Mouse (Mus musculus): ENCODE measurements at regions not wholly inside any gene's neighbourhood (a gene's known extent, or its start where the extent isn't known, plus 50 kb on each side); places are given as distances from the start of the nearest gene placed in this dataset.

DNA sequence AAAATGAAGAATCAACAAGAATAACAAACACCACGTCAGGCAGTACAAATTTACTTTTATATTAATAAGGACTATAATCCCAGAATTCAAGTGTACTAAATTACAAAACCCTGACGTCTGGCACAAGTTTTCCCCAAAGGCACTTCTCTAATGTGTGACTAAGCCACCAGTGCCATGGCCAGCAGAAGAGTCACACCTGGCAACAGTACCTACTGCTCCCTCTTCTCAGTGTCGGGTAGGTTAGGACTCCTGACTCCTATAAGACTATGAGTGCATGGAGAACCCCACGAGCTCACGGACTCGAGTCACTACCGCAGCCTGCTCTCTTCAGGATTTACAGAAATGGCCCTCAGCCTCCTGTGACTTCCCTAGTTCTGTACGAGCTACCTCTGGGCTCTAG is 307.7 kb upstream of the Smim15 start:
- WGBS: 78% methylated on average over 8 of the region's 8 CpGs

DNA sequence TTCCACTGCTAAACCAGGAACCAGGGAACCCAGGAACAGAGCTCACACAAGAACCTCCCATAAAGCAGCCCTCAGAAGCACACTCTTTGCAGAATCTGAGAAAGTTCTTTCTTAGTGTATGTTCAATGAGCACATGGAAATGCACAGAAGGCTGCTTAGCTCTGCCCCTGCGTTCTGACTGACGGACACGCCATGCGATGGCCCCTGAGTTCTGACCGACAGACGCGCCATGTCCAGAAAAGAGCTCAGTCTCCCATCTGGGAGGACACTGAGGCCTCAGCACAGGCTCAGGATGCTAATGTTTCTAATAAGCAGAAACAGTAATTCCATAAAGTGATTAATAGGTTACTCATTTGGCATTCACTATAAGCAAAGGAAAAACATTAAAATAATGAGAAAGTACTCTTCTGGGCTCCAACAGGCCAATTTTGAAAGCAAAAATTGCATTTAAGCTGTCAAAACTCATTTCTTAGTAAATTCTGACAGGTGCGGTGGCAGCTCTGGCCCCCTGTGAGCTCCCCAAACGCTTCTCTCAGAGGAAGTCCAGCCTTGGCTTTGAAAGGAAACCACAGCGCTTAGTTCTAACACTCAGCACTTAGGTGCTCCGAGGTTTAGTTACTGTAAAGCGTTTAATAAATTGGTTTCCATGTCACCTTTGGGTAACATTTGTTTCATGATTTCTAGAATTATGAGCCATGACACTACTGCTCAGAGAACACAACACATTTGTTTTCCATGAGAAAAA is 309.9 kb upstream of the Smim15 start:
- no peak overlapping the region for H3K4me3 ChIP-seq (ENCODE audit: low read depth, low read length)
- 89% methylated on average over 12 of the region's 12 CpGs for WGBS

More for the DNA sequence above, 307.7 kb upstream of the Smim15 start:
- Histone ChIP-seq H3K36me3 (ENCODE audit: control insufficient read depth, insufficient read depth, low read length) (peaks cover 16% of the 10 kb centered on the region), H3K9ac (replicated peaks; ENCODE audit: low read depth, low read length) (no peak overlapping the region), H3K4me3 (ENCODE audit: low read depth, low read length) (no peak overlapping the region), H3K9me3 (ENCODE audit: control insufficient read depth, low read depth, low read length) (no peaks in the 10 kb centered on the region), H3K27me3 (ENCODE audit: control insufficient read depth, insufficient read depth, low read length) (no peaks in the 10 kb centered on the region), H3K27ac (ENCODE audit: low read length) (no peak overlapping the region), H3K4me2 (replicated peaks; ENCODE audit: low read depth, low read length) (no peak overlapping the region), H3K4me1 (ENCODE audit: control insufficient read depth, insufficient read depth, low read length) (no peaks in the 10 kb centered on the region)
- no peak for ATAC-seq (ENCODE audit: insufficient number of reproducible peaks, insufficient read depth, low FRiP score, low read depth)

DNA sequence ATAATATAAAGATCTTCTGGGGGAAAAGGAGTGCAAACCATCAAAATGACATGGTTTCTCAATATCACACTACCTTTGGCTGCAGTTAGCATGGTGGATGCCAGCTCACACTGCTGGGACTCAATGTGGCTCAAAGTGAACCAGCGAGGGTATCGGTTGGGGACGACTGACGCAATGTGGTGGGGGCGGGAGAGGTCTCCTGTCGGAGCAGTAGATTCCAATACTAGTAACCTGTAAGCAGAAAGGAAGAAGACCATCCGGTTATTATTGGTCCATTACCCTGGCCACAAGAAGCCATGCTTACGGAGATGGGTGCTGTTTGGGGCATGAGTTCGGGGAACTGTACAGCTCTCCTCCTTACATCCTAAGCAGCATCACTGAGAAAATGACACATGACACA is 313.3 kb upstream of the Smim15 start:
- WGBS: 97% methylated on average over 9 of the region's 9 CpGs
- Histone ChIP-seq H3K4me2 (replicated peaks; ENCODE audit: low read depth, low read length) (no peak overlapping the region), H3K9me3 (ENCODE audit: control insufficient read depth, low read depth, low read length) (no peaks in the 10 kb centered on the region), H3K4me3 (ENCODE audit: low read depth, low read length) (no peak overlapping the region), H3K27ac (ENCODE audit: low read length) (no peak overlapping the region), H3K27me3 (ENCODE audit: control insufficient read depth, insufficient read depth, low read length) (no peaks in the 10 kb centered on the region), H3K4me1 (ENCODE audit: control insufficient read depth, insufficient read depth, low read length) (no peaks in the 10 kb centered on the region), H3K9ac (replicated peaks; ENCODE audit: low read depth, low read length) (no peak overlapping the region), H3K36me3 (ENCODE audit: control insufficient read depth, insufficient read depth, low read length) (peaks cover 44% of the 10 kb centered on the region)
- ATAC-seq (ENCODE audit: insufficient number of reproducible peaks, insufficient read depth, low FRiP score, low read depth): no peak

More for the DNA sequence above, 309.9 kb upstream of the Smim15 start:
- no peaks in the 10 kb centered on the region for H3K9me3 ChIP-seq (ENCODE audit: control insufficient read depth, low read depth, low read length)
- H3K27me3 ChIP-seq (ENCODE audit: control insufficient read depth, insufficient read depth, low read length): no peaks in the 10 kb centered on the region
- no peaks in the 10 kb centered on the region for H3K4me1 ChIP-seq (ENCODE audit: control insufficient read depth, insufficient read depth, low read length)
- H3K27ac ChIP-seq (ENCODE audit: low read length): no peak overlapping the region
- no peak for ATAC-seq (ENCODE audit: insufficient number of reproducible peaks, insufficient read depth, low FRiP score, low read depth)
- peaks cover 25% of the 10 kb centered on the region for H3K36me3 ChIP-seq (ENCODE audit: control insufficient read depth, insufficient read depth, low read length)
- no peak overlapping the region for H3K9ac ChIP-seq (replicated peaks; ENCODE audit: low read depth, low read length)
- H3K4me2 ChIP-seq (replicated peaks; ENCODE audit: low read depth, low read length): no peak overlapping the region

- no peak overlapping the region for H3K27ac ChIP-seq (ENCODE audit: low read length)
- no peak overlapping the region for H3K9ac ChIP-seq (replicated peaks; ENCODE audit: low read depth, low read length)
- H3K4me3 ChIP-seq (ENCODE audit: low read depth, low read length): no peak overlapping the region
- no peak overlapping the region for H3K4me2 ChIP-seq (replicated peaks; ENCODE audit: low read depth, low read length)
- peaks cover 40% of the 10 kb centered on the region for H3K36me3 ChIP-seq (ENCODE audit: control insufficient read depth, insufficient read depth, low read length)
- H3K4me1 ChIP-seq (ENCODE audit: control insufficient read depth, insufficient read depth, low read length): no peaks in the 10 kb centered on the region
- H3K9me3 ChIP-seq (ENCODE audit: control insufficient read depth, low read depth, low read length): no peaks in the 10 kb centered on the region
- no peaks in the 10 kb centered on the region for H3K27me3 ChIP-seq (ENCODE audit: control insufficient read depth, insufficient read depth, low read length)
- no peak for ATAC-seq (ENCODE audit: insufficient number of reproducible peaks, insufficient read depth, low FRiP score, low read depth)
- 93% methylated on average over 20 of the region's 20 CpGs for WGBS
Measured at GRCm38 (mm10) chr13:107726491-107726890, 317.8 kb upstream of the Smim15 start.

GRCm38 (mm10) chr13:107721901-107722300 is 322.3 kb upstream of the Smim15 start:
- WGBS: 86% methylated on average over 11 of the region's 11 CpGs
- H3K36me3 ChIP-seq (ENCODE audit: control insufficient read depth, insufficient read depth, low read length): peaks cover 8% of the 10 kb centered on the region
- H3K4me1 ChIP-seq (ENCODE audit: control insufficient read depth, insufficient read depth, low read length): no peaks in the 10 kb centered on the region
- H3K9ac ChIP-seq (replicated peaks; ENCODE audit: low read depth, low read length): no peak overlapping the region
- no peak for ATAC-seq (ENCODE audit: insufficient number of reproducible peaks, insufficient read depth, low FRiP score, low read depth)
- no peak overlapping the region for H3K27ac ChIP-seq (ENCODE audit: low read length)
- H3K9me3 ChIP-seq (ENCODE audit: control insufficient read depth, low read depth, low read length): no peaks in the 10 kb centered on the region
- H3K4me3 ChIP-seq (ENCODE audit: low read depth, low read length): no peak overlapping the region
- no peak overlapping the region for H3K4me2 ChIP-seq (replicated peaks; ENCODE audit: low read depth, low read length)
- no peaks in the 10 kb centered on the region for H3K27me3 ChIP-seq (ENCODE audit: control insufficient read depth, insufficient read depth, low read length)

GRCm38 (mm10) chr13:107720874-107721574 is 323.2 kb upstream of the Smim15 start:
- no peak overlapping the region for H3K27ac ChIP-seq (ENCODE audit: low read length)
- 63% methylated on average over 8 of the region's 8 CpGs for WGBS
- no peaks in the 10 kb centered on the region for H3K4me1 ChIP-seq (ENCODE audit: control insufficient read depth, insufficient read depth, low read length)
- no peaks in the 10 kb centered on the region for H3K27me3 ChIP-seq (ENCODE audit: control insufficient read depth, insufficient read depth, low read length)
- no peak for ATAC-seq (ENCODE audit: insufficient number of reproducible peaks, insufficient read depth, low FRiP score, low read depth)
- H3K9ac ChIP-seq (replicated peaks; ENCODE audit: low read depth, low read length): no peak overlapping the region
- no peaks in the 10 kb centered on the region; the same call in none of the 2 replicates for H3K36me3 ChIP-seq (ENCODE audit: control insufficient read depth, insufficient read depth, low read length)
- H3K4me2 ChIP-seq (replicated peaks; ENCODE audit: low read depth, low read length): no peak overlapping the region
- no peak overlapping the region for H3K4me3 ChIP-seq (ENCODE audit: low read depth, low read length)
- H3K9me3 ChIP-seq (ENCODE audit: control insufficient read depth, low read depth, low read length): no peaks in the 10 kb centered on the region

DNA sequence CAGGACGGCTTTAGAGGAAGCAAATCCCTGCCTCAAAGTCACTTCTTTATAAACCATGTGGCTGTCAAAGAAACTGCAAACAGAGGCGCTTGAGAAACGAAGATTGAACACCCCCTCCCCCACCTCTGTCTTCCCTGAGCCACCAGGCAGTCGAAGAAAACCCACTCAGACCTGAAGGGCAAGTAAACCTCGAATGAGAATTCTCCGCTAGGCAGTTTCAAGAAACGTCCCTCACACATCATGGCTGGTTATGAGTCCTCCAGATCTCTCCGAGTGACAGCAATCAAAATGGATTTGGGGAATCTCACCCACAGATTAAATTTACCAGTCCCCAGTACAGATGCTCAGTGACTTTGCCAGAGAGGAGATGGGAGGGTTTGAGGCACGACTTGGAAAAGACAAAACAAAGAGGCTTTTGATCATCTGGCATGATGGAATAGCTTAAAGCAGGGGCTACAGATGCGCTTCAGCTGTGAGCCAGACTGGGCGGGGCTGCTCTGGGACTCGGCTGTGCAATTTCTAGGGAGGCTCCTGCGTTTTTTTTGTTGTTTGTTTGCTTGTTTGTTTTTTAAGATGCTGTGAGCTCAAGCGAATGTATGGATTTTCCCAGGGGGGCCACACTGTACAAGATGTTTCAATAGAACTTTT is 325.1 kb upstream of the Smim15 start:
- H3K27me3 ChIP-seq (ENCODE audit: control insufficient read depth, insufficient read depth, low read length): no peaks in the 10 kb centered on the region
- ATAC-seq (ENCODE audit: insufficient number of reproducible peaks, insufficient read depth, low FRiP score, low read depth): no peak
- H3K9me3 ChIP-seq (ENCODE audit: control insufficient read depth, low read depth, low read length): no peaks in the 10 kb centered on the region
- no peak overlapping the region for H3K4me2 ChIP-seq (replicated peaks; ENCODE audit: low read depth, low read length)
- 43% methylated on average over 14 of the region's 14 CpGs for WGBS
- no peaks in the 10 kb centered on the region for H3K36me3 ChIP-seq (ENCODE audit: control insufficient read depth, insufficient read depth, low read length)
- no peaks in the 10 kb centered on the region for H3K4me1 ChIP-seq (ENCODE audit: control insufficient read depth, insufficient read depth, low read length)
- H3K9ac ChIP-seq (replicated peaks; ENCODE audit: low read depth, low read length): no peak overlapping the region
- no peak overlapping the region for H3K27ac ChIP-seq (ENCODE audit: low read length)
- no peak overlapping the region for H3K4me3 ChIP-seq (ENCODE audit: low read depth, low read length)

DNA sequence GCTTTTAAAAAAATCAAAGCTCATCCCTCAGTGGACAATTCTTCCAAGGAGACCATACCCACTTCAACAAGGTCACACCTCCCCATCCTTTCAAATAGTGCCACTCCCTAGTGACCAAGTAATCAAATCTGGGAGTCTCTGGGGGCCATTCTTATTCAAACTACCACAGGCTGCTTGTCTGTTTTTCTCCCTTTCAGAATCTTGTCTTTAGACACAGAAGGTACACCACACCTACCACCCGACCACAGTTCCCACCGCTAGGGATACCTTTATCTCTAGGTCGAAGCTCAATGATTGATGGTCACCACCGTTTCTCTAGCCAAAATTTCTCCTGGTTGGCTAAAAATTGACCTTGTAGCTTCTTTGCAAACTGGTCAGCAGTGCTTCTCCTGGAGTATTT is 328.6 kb upstream of the Smim15 start:
- no peak for ATAC-seq (ENCODE audit: insufficient number of reproducible peaks, insufficient read depth, low FRiP score, low read depth)
- 71% methylated on average over 4 of the region's 4 CpGs for WGBS
- no peak overlapping the region for H3K9ac ChIP-seq (replicated peaks; ENCODE audit: low read depth, low read length)
- H3K4me1 ChIP-seq (ENCODE audit: control insufficient read depth, insufficient read depth, low read length): no peaks in the 10 kb centered on the region
- H3K9me3 ChIP-seq (ENCODE audit: control insufficient read depth, low read depth, low read length): no peaks in the 10 kb centered on the region
- no peaks in the 10 kb centered on the region for H3K36me3 ChIP-seq (ENCODE audit: control insufficient read depth, insufficient read depth, low read length)
- no peak overlapping the region for H3K4me3 ChIP-seq (ENCODE audit: low read depth, low read length)
- no peaks in the 10 kb centered on the region for H3K27me3 ChIP-seq (ENCODE audit: control insufficient read depth, insufficient read depth, low read length)
- no peak overlapping the region for H3K4me2 ChIP-seq (replicated peaks; ENCODE audit: low read depth, low read length)
- H3K27ac ChIP-seq (ENCODE audit: low read length): no peak overlapping the region

Data from stomach, embryonic 14.5 days (tissue).